Mouse (Mus musculus) embryonic facial prominence, embryonic 11.5 days (tissue): Measurements from ENCODE around the gene Aldh16a1. TPM values are rescaled to one million over a fixed set of nuclear protein-coding genes. Genes with fewer than 3 reads are reported as not detected.
A peak's percentile ranks its signal among the peaks of the same experiment; 100 is the strongest.
"Not testable (repeated sequence)": the region's sequence is repeated elsewhere in the genome, so short reads cannot be mapped to it uniquely, and the experiment has no call there.

Experiments
- ATAC-seq: fragments of 200-750 bp; cut with Nextera tagmentation; replicated peaks from 2 replicates; pipeline ENCODE4 v1.8.0; 2017; ENCODE audit warnings: low read depth; ENCODE audit not compliant: insufficient number of reproducible peaks, low FRiP score, low TSS enrichment
- DNase-seq: peaks from one replicate; pipeline ENCODE4 v3.0.0-alpha.2; 2015; ENCODE audit warnings: low spot score
- H3K27ac ChIP-seq: fragments of 300-500 bp; sonication (generic); replicated peaks from 2 replicates; pipeline ENCODE4 v1.5.1; 2014; ENCODE audit warnings: mild to moderate bottlenecking, low read depth, low read length, control low read depth
- H3K27me3 ChIP-seq: fragments of 300-500 bp; sonication (generic); 2 replicates; pipeline ENCODE4 v1.6.1; 2014; ENCODE audit warnings: mild to moderate bottlenecking, low read length, moderate library complexity, mixed read lengths; ENCODE audit not compliant: control insufficient read depth, insufficient read depth
- H3K36me3 ChIP-seq: fragments of 300-500 bp; sonication (generic); replicated peaks from 2 replicates; pipeline ENCODE4 v1.6.1; 2014; ENCODE audit warnings: low read depth, mild to moderate bottlenecking, low read length, moderate library complexity, mixed read lengths; ENCODE audit not compliant: control insufficient read depth, insufficient read depth
- H3K4me1 ChIP-seq: fragments of 300-500 bp; sonication (generic); 2 replicates; pipeline ENCODE4 v1.6.1; 2014; ENCODE audit warnings: low read length, mixed read lengths; ENCODE audit not compliant: control insufficient read depth, insufficient read depth
- H3K4me2 ChIP-seq: fragments of 300-500 bp; sonication (generic); 2 replicates; pipeline ENCODE4 v1.6.1; 2014; ENCODE audit warnings: low read depth, mild to moderate bottlenecking, control low read depth, low read length, moderate library complexity
- H3K4me3 ChIP-seq: fragments of 300-500 bp; sonication (generic); 2 replicates; pipeline ENCODE4 v1.5.1; 2014; ENCODE audit warnings: low read depth, low read length, control low read depth
- H3K9ac ChIP-seq: fragments of 300-500 bp; sonication (generic); replicated peaks from 2 replicates; pipeline ENCODE4 v1.6.1; 2014; ENCODE audit warnings: mild to moderate bottlenecking, control low read depth, low read length
- H3K9me3 ChIP-seq: fragments of 300-500 bp; sonication (generic); replicated peaks from 2 replicates; pipeline ENCODE4 v1.6.1; 2016; ENCODE audit warnings: mild to moderate bottlenecking, low read length, inconsistent platforms, mixed read lengths; ENCODE audit not compliant: control insufficient read depth
- WGBS: fragments of 180-500 bp; shearing (Covaris S2); extraction: QIAGEN DNeasy Blood & Tissue Kit; methylation state at CpG from one replicate; pipeline ENCODE4 v1.1.7; 2014; 5-methylcytosine and 5-hydroxymethylcytosine counted together
- polyA plus RNA-seq: library from polyadenylated mRNA; unstranded; fragments of >200 nt; fragmentation: Nextera tagmentation; extraction: Ambion mirVana; gene quantifications from 2 replicates; pipeline ENCODE4 v1.2.1, GENCODE M21; 2014

The Aldh16a1 gene
- polyA plus RNA-seq, 1 experiment from 2014 or later: 32.3 TPM

DNA sequence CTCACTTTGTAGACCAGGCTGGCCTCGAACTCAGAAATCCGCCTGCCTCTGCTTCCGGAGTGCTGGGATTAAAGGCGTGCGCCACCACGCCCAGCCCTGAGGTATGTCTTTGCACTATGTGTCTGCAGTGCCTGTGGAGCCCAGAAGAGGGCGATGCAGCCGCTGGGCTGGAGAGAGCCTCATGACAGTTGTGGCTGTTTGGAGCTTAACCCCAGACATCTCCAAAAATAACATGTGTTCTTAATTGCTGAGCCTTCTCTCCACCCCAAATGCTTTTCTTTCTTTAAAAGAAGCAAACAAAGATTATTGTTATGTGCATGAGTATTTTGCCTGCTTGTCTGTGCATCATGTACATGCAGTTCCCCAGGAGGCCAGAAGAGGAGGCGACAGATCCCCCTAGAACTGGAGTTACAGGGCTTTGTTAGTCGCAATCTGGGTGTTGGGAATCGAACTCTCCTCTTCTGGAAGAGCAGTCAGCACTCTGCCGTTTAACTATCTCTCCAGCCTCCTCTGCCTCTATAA, 670 bp upstream of the Aldh16a1 start:
- H3K9me3 ChIP-seq: no peaks in the 10 kb centered on the region
- H3K27ac ChIP-seq: no peak overlapping the region
- H3K4me3 ChIP-seq: peak overlapping the region; percentile 60
- H3K27me3 ChIP-seq: no peaks in the 10 kb centered on the region
- no peak overlapping the region; the same call in 1 of the 2 replicates for H3K9ac ChIP-seq
- ATAC-seq: no peak; the same call in 1 of the 2 replicates
- no peaks in the 10 kb centered on the region; the same call in 1 of the 2 replicates for H3K36me3 ChIP-seq
- H3K4me2 ChIP-seq: peak overlapping the region; percentile 39; the same call in 1 of the 2 replicates
- 79% methylated on average over 12 of the region's 12 CpGs for WGBS
- DNase-seq: peak; percentile 51
- H3K4me1 ChIP-seq: peaks cover 6% of the 10 kb centered on the region

DNA sequence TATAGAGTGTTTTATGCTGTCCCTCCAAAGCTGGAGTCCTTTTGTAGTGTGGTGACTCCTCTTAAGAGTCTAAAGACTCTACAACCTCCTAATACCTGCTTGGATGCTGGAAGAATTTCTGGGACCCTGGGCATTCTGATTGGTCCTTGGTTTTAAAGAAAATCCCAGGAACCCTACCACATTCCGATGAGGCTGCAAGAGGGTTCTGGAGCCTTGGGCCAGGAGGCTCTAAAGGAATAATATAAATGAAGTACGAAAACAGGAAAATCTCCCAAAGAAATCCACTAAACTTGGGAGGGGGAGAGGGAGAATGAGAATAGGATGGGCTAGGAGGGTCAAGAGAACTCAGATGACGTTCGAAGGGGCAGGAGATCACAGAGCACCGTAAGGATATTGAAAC, 798 bp downstream of the Aldh16a1 start:
- Histone ChIP-seq H3K9me3 (no peaks in the 10 kb centered on the region), H3K4me1 (peaks cover 6% of the 10 kb centered on the region), H3K9ac (peak overlapping the region; percentile 86), H3K4me2 (peak overlapping the region; percentile 84), H3K27ac (peak overlapping the region; percentile 75), H3K27me3 (no peaks in the 10 kb centered on the region), H3K36me3 (no peaks in the 10 kb centered on the region), H3K4me3 (peak overlapping the region; percentile 60)
- DNase-seq (no peak), ATAC-seq (no peak)
- 3% methylated on average over 5 of the region's 5 CpGs for WGBS

DNA sequence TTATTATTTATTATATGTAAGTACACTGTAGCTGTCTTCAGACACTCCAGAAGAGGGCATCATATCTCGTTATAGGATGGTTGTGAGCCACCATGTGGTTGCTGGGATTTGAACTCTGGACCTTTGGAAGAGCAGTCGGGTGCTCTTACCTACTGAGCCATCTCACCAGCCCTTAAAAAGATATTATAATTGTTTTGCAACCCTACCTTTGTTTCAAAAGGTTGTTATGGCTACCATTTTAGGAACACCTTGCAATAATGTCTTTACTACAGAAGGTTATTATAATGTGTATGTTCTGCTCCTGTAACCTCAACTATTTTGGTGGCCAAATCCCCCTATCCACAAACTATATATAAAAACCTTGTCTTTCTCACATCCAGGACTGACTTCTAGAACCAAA, 1.3 kb downstream of the Aldh16a1 start:
- not testable (repeated sequence) for H3K36me3 ChIP-seq, ATAC-seq, H3K9ac ChIP-seq, H3K4me3 ChIP-seq, H3K27ac ChIP-seq, DNase-seq, H3K9me3 ChIP-seq, H3K4me1 ChIP-seq, H3K4me2 ChIP-seq, H3K27me3 ChIP-seq
- 81% methylated on average over 2 of the region's 2 CpGs for WGBS

DNA sequence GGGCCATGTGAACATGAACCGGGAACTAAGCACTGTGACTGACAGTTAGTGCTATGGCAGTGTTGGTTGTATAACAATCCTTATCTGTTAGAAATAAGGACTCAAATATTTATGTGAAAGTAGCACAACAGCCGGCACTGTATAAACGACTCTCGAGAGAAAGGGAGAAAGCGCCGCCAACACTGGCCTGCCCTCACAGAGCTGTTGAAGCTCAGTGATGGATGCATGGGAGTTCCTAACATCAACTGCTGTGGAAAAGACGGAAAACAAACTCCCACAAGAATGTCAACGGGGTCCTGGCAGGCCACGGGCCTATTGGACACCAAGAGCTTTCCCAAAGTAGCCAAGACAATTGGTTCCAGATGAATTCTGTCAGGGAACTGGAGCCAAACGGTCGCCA, 3.1 kb downstream of the Aldh16a1 start:
- Histone ChIP-seq H3K27me3 (no peaks in the 10 kb centered on the region), H3K9ac (no peak overlapping the region), H3K4me2 (no peak overlapping the region), H3K36me3 (no peaks in the 10 kb centered on the region), H3K27ac (no peak overlapping the region), H3K9me3 (no peaks in the 10 kb centered on the region), H3K4me3 (no peak overlapping the region), H3K4me1 (peaks cover 6% of the 10 kb centered on the region)
- 41% methylated on average over 11 of the region's 11 CpGs for WGBS
- peak; percentile 40 for DNase-seq
- no peak for ATAC-seq

DNA sequence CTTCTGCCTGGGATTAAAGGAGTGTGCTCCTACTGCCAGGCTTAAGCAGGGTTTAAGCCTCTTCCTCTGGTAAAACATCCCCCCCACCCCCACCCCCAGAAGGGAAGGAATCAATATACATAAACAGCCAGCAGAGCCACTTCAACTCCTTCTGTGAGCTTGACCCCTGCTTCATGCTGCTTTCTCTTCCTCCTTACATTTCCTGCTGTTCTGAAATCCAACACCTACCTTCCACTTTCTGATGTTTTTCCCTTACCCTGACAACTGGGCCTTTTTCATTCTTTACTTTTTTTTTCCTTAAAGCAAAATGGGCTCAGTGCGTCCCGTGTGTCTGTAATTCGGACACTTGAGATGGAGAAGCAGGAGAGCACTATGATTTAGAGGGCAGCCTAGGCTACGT, 4.1 kb downstream of the Aldh16a1 start:
- peak overlapping the region; percentile 23 for H3K9ac ChIP-seq
- no peak overlapping the region for H3K4me2 ChIP-seq
- no peak for DNase-seq

DNA sequence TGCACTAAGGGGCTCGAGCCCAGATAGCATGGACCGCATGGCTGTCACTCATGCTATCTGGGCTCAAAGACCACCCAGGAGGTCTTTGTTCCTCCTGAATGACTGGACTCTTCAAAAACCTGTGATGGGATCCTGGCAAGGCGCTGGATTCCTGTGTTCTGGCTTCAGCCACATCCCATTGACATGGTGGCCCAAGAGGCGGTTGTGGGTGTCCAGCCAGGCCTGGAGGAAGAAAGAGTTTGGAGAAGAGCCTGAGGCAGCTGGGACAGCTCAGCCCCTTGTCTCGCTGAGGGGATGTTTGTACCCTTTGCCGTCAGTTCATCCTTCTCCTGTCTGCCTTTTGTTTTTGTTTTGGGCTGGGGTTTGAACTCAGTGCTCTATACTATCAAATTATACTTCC, 4.8 kb downstream of the Aldh16a1 start:
- H3K4me1 ChIP-seq: peaks cover 6% of the 10 kb centered on the region
- ATAC-seq (no peak), DNase-seq (no peak)
- no peak overlapping the region for H3K4me2 ChIP-seq
- no peak overlapping the region for H3K9ac ChIP-seq
- H3K27me3 ChIP-seq: no peaks in the 10 kb centered on the region
- H3K4me3 ChIP-seq: no peak overlapping the region
- no peaks in the 10 kb centered on the region for H3K9me3 ChIP-seq
- H3K36me3 ChIP-seq: 0 out of 2 replicates have a peak, but pooled peaks cover 3% of the 10 kb centered on the region
- H3K27ac ChIP-seq: no peak overlapping the region
- WGBS: 50% methylated on average over 6 of the region's 6 CpGs

More for the DNA sequence above, 4.1 kb downstream of the Aldh16a1 start:
- Histone ChIP-seq H3K9me3 (no peaks in the 10 kb centered on the region), H3K36me3 (0 out of 2 replicates have a peak, but pooled peaks cover 2% of the 10 kb centered on the region), H3K27me3 (no peaks in the 10 kb centered on the region), H3K4me1 (peaks cover 6% of the 10 kb centered on the region), H3K27ac (no peak overlapping the region), H3K4me3 (no peak overlapping the region)
- ATAC-seq: no peak
- 48% methylated on average over 4 of the region's 4 CpGs for WGBS

- Histone ChIP-seq H3K9ac (no peak overlapping the region; the same call in 1 of the 2 replicates), H3K4me1 (peaks cover 6% of the 10 kb centered on the region), H3K4me3 (no peak overlapping the region), H3K27me3 (no peaks in the 10 kb centered on the region), H3K9me3 (no peaks in the 10 kb centered on the region), H3K27ac (no peak overlapping the region), H3K36me3 (0 out of 2 replicates have a peak, but pooled peaks cover 3% of the 10 kb centered on the region), H3K4me2 (no peak overlapping the region)
- DNase-seq: no peak
- no peak for ATAC-seq
- WGBS: 64% methylated on average over 4 of the region's 4 CpGs
These were observed 5.8 kb downstream of the Aldh16a1 start for GRCm38 (mm10) chr7:45148534-45149098.

GRCm38 (mm10) chr7:45147899-45148298, 6.5 kb downstream of the Aldh16a1 start:
- H3K9ac ChIP-seq: no peak overlapping the region
- peaks cover 6% of the 10 kb centered on the region; the same call in 1 of the 2 replicates for H3K4me1 ChIP-seq
- no peaks in the 10 kb centered on the region for H3K27me3 ChIP-seq
- H3K4me3 ChIP-seq: no peak overlapping the region
- ATAC-seq: no peak
- 96% methylated on average over 11 of the region's 11 CpGs for WGBS
- H3K27ac ChIP-seq: no peak overlapping the region
- 0 out of 2 replicates have a peak, but pooled peaks cover 3% of the 10 kb centered on the region for H3K36me3 ChIP-seq
- no peak overlapping the region for H3K4me2 ChIP-seq
- H3K9me3 ChIP-seq: no peaks in the 10 kb centered on the region
- no peak for DNase-seq
